Mouse (Mus musculus): ENCODE measurements around the gene Crmp1. TPM values are rescaled to one million over a fixed set of nuclear protein-coding genes. Genes with fewer than 3 reads are reported as not detected.

Crmp1 gene
- polyA plus RNA-seq, 1 experiment from 2014 or later, result 142 TPM

DNA sequence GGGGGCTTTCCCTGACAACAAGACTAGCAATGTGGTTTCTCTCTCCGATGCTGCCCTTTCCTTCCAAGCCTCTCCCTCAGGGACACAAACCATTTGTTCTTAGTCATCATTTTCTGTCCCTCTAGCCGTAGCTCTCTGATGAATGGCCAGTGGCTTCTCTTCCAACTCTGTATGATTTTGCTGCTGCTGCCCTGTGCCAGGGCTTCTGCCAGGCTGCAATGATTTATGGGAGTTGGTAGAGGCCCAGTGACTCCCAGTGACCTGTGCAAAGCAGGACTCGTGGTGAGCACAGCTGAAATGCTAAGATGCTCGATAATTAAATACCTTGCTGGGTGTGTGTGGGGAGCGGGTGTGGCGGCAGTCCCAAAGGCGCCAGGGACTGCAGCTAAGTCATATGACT, 26.5 kb upstream of the Crmp1 start:
- H3K4me1 ChIP-seq, result peaks cover 9% of the 10 kb centered on the region; the same call in 1 of the 2 replicates
- no peaks in the 10 kb centered on the region for H3K9me3 ChIP-seq (replicated peaks)
- H3K27ac ChIP-seq (replicated peaks), result no peak overlapping the region
- no peaks in the 10 kb centered on the region for H3K36me3 ChIP-seq
- 88% methylated on average over 7 of the region's 7 CpGs for WGBS
- H3K4me3 ChIP-seq, result no peak overlapping the region
- DNase-seq (ENCODE audit: low spot score), result no peak
- no peaks in the 10 kb centered on the region for H3K27me3 ChIP-seq (ENCODE audit: low read depth, poor library complexity, severe bottlenecking)

DNA sequence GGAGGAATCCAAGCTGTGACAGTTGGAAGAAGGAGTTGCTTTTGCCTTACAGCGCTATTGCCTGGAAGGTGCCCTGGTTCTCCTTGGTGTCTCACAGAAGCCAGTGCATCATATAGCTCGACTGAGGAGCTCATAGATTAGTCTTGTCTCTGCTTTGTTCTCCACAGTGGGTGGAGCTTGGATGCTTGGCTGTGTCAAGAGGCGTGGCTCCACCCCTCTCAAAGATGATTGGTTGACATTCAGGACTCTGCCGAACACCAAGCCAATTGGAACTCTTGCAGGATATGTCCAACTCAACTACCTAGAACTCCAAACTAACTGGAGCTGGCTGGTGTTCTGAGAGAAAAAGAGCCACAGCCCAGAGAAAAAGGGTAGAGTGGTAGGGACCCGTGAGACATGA, 22.1 kb upstream of the Crmp1 start:
- Histone ChIP-seq H3K4me3 (no peak overlapping the region), H3K27ac (replicated peaks) (0 out of 2 replicates have a peak overlapping the region, but pooled peaks have one; percentile 46), H3K9me3 (replicated peaks) (no peaks in the 10 kb centered on the region), H3K4me1 (peaks cover 24% of the 10 kb centered on the region), H3K36me3 (no peaks in the 10 kb centered on the region), H3K27me3 (ENCODE audit: low read depth, poor library complexity, severe bottlenecking) (no peaks in the 10 kb centered on the region)
- WGBS, result 49% methylated on average over 5 of the region's 5 CpGs
- no peak for DNase-seq (ENCODE audit: low spot score)

DNA sequence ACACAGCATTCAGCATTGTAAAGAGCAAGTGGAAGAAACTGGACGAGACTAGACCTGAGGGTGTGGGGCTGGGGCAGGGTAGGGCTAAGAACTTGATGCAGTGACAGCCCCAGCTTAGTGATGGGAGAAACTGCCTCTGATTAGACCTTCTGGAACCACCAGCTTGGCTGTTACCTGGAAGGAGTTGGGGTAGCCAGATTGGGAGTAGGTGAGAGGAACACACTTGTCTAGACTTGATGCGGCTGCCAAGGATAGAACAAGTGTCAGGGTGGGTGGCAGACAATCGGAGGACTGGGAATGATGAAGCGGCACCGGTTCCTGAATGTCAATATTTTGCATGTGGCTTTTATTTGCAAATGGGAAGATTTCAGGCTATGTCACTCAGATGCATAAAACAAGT, 21.2 kb upstream of the Crmp1 start:
- Histone ChIP-seq H3K36me3 (no peaks in the 10 kb centered on the region), H3K9me3 (replicated peaks) (no peaks in the 10 kb centered on the region), H3K4me3 (no peak overlapping the region), H3K27ac (replicated peaks) (no peak overlapping the region), H3K4me1 (peaks cover 24% of the 10 kb centered on the region), H3K27me3 (ENCODE audit: low read depth, poor library complexity, severe bottlenecking) (no peaks in the 10 kb centered on the region)
- no peak for DNase-seq (ENCODE audit: low spot score)
- WGBS, result 93% methylated on average over 5 of the region's 5 CpGs

DNA sequence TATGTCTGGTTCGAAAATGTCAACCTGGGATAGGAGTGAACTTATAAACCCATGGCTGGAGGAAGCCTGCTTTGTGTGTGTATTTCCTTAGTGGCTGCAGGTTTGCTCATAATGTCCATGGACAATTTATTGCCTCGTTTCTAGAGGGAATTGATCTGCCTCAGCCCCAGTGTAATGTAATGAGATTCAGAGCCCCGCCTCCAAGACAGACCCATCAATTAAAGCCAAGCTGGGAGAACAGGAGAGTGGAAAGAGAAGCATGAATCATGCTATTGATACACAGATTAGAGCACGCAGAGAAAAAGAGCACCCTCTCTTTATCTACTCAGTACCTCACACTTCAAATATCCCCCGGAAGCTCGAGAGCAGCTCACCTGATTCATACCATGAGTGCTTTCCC, 20.2 kb upstream of the Crmp1 start:
- Histone ChIP-seq H3K9me3 (replicated peaks) (no peaks in the 10 kb centered on the region), H3K27me3 (ENCODE audit: low read depth, poor library complexity, severe bottlenecking) (no peaks in the 10 kb centered on the region), H3K4me3 (no peak overlapping the region), H3K4me1 (peaks cover 24% of the 10 kb centered on the region), H3K27ac (replicated peaks) (peak overlapping the region; percentile 63), H3K36me3 (no peaks in the 10 kb centered on the region)
- WGBS, result 67% methylated on average over 6 of the region's 6 CpGs
- DNase-seq (ENCODE audit: low spot score), result no peak

DNA sequence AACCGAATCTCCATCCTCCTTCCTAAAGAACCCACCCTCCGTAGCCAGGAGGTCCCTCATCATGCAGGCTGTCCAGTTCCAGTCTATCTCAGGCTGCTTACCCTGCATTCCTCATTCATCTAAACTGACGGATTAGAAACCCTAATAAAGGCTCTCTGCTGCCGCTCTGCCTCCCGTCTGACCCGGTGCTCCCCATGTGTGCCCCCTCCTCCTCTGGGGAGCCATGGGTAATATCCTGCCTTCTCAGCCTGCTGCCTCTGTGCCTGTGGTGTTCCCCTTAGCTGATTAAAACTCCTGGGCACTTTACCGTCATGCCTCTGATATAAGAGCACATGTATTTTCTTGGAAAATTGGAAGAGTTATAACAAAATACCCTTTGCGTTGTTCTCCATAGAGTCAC, 19.4 kb upstream of the Crmp1 start:
- 69% methylated on average over 8 of the region's 8 CpGs for WGBS
- H3K9me3 ChIP-seq (replicated peaks), result no peaks in the 10 kb centered on the region
- no peak overlapping the region for H3K4me3 ChIP-seq
- no peaks in the 10 kb centered on the region for H3K36me3 ChIP-seq
- no peaks in the 10 kb centered on the region for H3K27me3 ChIP-seq (ENCODE audit: low read depth, poor library complexity, severe bottlenecking)
- no peak for DNase-seq (ENCODE audit: low spot score)
- peaks cover 24% of the 10 kb centered on the region for H3K4me1 ChIP-seq
- peak overlapping the region; percentile 63; the same call in 1 of the 2 replicates for H3K27ac ChIP-seq (replicated peaks)

DNA sequence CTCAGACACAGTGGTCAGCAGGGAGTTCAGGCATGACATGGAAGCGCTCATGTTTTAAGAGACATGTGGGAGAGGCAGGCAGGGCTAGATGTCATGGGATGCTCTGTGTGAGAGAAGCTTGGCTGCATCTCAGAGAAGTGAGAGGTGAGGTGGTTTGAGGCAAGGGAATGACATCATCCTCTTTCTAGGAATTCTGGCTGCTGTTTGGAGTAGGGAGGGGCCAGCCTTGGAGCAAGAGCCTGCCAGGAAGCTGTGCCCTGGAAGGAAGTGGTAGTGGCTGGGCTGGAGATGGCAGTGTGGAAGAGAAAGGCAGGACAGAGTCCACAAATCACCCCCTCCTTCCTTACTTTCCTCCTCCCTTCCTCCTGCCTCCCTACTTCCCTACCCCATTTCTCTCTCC, 16.0 kb upstream of the Crmp1 start:
- Histone ChIP-seq H3K36me3 (no peaks in the 10 kb centered on the region), H3K9me3 (replicated peaks) (no peaks in the 10 kb centered on the region), H3K27me3 (ENCODE audit: low read depth, poor library complexity, severe bottlenecking) (no peaks in the 10 kb centered on the region), H3K4me3 (no peak overlapping the region), H3K27ac (replicated peaks) (no peak overlapping the region), H3K4me1 (peaks cover 12% of the 10 kb centered on the region)
- DNase-seq (ENCODE audit: low spot score), result no peak
- WGBS, result 96% methylated on average over 1 of the region's 1 CpGs

DNA sequence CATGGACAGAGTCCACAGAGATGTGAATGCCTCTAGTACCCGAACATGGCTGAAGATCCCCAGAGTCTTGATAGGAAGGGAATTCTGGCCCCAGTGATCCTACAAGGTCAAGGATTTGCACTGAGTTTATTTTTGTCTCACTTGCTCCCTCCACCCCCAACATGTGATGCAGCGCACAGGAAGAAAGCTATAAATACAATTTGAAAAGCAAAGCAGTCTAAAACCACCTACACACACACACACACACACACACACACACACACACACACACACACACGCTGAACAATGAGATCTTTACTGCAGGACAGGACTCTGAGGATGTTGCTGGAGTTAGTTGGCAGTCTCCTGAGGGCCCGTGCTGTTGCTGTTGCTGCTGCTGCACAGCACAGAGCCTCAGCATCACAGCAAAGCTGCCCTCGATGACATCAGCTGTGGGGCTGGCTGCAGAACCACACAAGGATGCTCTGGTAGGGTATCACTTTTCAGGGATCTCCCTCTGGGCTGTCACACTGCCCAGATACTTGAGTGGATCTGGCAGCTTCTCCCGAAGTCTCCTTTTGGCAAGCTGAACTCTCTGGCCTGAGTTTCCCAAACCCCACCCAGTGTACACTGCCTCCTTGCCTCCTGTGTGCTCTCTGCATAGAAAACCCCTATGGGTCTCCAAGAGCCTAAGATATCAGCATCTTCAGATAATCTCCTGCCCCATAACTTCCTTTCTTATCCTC, 13.6 kb upstream of the Crmp1 start:
- 74% methylated on average over 6 of the region's 6 CpGs for WGBS
- Histone ChIP-seq H3K27ac (replicated peaks) (no peak overlapping the region), H3K4me1 (no peaks in the 10 kb centered on the region), H3K27me3 (ENCODE audit: low read depth, poor library complexity, severe bottlenecking) (no peaks in the 10 kb centered on the region), H3K4me3 (no peak overlapping the region), H3K9me3 (replicated peaks) (no peaks in the 10 kb centered on the region), H3K36me3 (no peaks in the 10 kb centered on the region)
- no peak for DNase-seq (ENCODE audit: low spot score)

DNA sequence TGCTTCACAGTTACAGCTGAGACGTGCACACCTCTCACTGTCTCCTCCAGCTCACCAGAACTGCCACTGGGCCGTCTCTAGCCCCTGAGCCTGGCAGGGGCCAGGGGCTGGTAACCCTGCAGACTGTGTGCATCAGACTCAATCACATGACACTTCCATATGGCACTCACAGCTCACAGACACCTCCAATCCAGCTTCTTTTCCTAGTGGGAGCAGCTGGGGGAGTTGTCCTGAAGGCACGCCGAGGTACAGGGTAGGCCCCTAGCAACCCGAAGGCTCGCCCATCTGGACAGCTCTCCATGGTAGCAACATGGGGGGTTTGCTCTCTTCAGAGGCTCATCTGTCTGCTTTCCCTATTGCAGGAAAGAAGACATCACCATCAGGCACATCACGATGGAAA, 12.8 kb upstream of the Crmp1 start:
- Histone ChIP-seq H3K4me1 (no peaks in the 10 kb centered on the region), H3K36me3 (no peaks in the 10 kb centered on the region), H3K9me3 (replicated peaks) (no peaks in the 10 kb centered on the region), H3K27ac (replicated peaks) (no peak overlapping the region), H3K4me3 (no peak overlapping the region), H3K27me3 (ENCODE audit: low read depth, poor library complexity, severe bottlenecking) (no peaks in the 10 kb centered on the region)
- DNase-seq (ENCODE audit: low spot score), result no peak
- WGBS, result 77% methylated on average over 7 of the region's 7 CpGs

DNA sequence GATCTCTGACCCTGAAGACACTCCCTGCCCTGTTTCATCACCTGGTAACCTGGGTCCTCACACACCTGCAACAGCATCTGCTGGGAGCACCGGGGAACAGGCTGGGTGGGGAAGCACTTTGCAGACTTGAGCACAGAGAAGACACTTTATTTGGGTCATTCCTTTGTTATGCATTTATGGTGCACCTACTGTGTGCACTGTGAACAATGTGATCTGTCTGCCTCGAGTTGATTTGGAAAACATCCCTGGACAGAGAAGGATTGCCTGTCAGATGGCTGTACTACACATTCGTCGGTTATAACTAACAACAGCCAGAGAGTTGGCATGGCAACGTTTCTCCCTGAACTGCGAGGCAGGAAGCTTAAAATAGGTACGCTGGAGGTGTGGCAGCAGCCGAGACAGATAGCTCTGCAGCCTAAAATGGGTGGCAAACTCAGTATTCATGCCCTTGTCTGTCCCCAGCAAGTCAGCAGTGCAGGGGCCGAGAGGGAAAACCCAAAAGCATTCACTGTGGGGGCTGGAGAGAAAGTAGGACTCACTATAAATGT, 8.7 kb upstream of the Crmp1 start:
- WGBS, result 65% methylated on average over 9 of the region's 9 CpGs
- no peak for DNase-seq (ENCODE audit: low spot score)
- H3K4me3 ChIP-seq, result no peak overlapping the region

DNA sequence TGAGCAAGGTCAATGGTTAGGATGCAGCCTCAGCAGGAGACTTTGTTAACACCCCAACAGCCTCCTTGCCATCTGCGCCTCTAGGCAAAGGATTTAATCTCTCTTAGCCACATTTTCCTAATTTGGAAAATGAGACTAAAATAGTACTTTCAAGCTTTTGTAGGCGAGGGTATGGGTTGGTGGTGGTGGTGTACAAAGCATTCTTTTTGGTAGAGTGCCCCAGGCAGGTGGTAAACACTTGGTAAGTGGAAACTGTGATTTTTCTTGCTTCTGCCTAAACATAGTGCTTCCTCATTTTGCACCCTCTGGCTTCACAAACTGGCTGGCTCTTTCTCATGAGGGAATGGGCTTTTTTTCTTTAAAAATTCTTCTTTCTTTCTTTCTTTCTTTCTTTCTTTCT, 3.1 kb upstream of the Crmp1 start:
- H3K9me3 ChIP-seq (replicated peaks), result no peaks in the 10 kb centered on the region
- 40% methylated on average over 2 of the region's 2 CpGs for WGBS
- peaks cover 51% of the 10 kb centered on the region for H3K27me3 ChIP-seq (ENCODE audit: low read depth, poor library complexity, severe bottlenecking)
- no peaks in the 10 kb centered on the region for H3K36me3 ChIP-seq
- no peak for DNase-seq (ENCODE audit: low spot score)
- H3K4me3 ChIP-seq, result no peak overlapping the region
- no peak overlapping the region for H3K27ac ChIP-seq (replicated peaks)
- peaks cover 25% of the 10 kb centered on the region for H3K4me1 ChIP-seq

More for the DNA sequence above, 8.7 kb upstream of the Crmp1 start:
- Histone ChIP-seq H3K9me3 (replicated peaks) (no peaks in the 10 kb centered on the region), H3K36me3 (no peaks in the 10 kb centered on the region), H3K27ac (replicated peaks) (no peak overlapping the region), H3K27me3 (ENCODE audit: low read depth, poor library complexity, severe bottlenecking) (peaks cover 5% of the 10 kb centered on the region), H3K4me1 (no peaks in the 10 kb centered on the region)

DNA sequence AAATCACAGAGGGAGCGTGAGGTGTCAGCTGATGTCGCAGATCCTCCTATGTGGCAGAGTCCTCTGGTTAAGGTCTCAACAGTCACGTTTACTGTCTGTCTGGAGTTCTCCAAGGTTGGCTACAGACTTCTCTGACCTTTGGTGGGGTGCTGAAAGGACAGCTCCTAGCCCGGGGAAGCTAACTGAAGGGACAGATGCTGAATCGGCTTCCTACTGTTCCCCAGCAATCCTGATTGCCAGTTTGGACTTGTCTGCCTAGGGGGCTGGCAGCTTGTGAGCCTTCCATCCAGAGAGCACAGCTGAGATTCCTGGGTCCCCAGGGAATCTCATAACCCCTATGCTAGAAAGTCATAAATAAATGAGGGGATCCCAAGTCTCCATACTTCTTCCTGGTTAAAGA, 1.2 kb upstream of the Crmp1 start:
- peaks cover 70% of the 10 kb centered on the region for H3K27me3 ChIP-seq (ENCODE audit: low read depth, poor library complexity, severe bottlenecking)
- H3K36me3 ChIP-seq, result no peaks in the 10 kb centered on the region
- peak; percentile 54 for DNase-seq (ENCODE audit: low spot score)
- H3K9me3 ChIP-seq (replicated peaks), result no peaks in the 10 kb centered on the region
- 0% methylated on average over 5 of the region's 5 CpGs for WGBS
- no peak overlapping the region for H3K4me3 ChIP-seq
- H3K27ac ChIP-seq (replicated peaks), result no peak overlapping the region
- peaks cover 44% of the 10 kb centered on the region for H3K4me1 ChIP-seq

DNA sequence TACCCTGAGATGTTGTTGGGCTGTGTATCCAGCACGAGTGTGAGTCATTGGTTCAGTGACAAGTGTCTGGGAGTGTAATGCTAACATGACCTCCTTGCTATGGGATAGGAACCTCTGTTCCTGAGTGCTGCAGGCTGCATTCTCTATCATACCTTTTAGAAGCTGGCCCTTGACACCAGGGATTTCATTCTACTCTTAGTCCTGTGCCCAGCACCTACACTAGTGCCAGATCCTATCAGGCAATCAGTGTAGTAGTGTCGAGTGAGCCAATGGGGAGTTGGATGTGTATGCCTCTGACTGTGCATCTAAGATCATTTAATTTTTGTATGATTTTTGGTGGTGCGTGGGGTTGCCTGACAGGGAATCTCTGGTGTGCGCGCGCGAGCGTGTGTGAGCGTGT, 516 bp upstream of the Crmp1 start:
- Histone ChIP-seq H3K4me1 (peaks cover 49% of the 10 kb centered on the region), H3K27me3 (ENCODE audit: low read depth, poor library complexity, severe bottlenecking) (peaks cover 71% of the 10 kb centered on the region), H3K9me3 (replicated peaks) (no peaks in the 10 kb centered on the region), H3K4me3 (peak overlapping the region; percentile 87), H3K36me3 (no peaks in the 10 kb centered on the region), H3K27ac (replicated peaks) (0 out of 2 replicates have a peak overlapping the region, but pooled peaks have one; percentile 42)
- WGBS, result 14% methylated on average over 9 of the region's 9 CpGs
- no peak for DNase-seq (ENCODE audit: low spot score)

DNA sequence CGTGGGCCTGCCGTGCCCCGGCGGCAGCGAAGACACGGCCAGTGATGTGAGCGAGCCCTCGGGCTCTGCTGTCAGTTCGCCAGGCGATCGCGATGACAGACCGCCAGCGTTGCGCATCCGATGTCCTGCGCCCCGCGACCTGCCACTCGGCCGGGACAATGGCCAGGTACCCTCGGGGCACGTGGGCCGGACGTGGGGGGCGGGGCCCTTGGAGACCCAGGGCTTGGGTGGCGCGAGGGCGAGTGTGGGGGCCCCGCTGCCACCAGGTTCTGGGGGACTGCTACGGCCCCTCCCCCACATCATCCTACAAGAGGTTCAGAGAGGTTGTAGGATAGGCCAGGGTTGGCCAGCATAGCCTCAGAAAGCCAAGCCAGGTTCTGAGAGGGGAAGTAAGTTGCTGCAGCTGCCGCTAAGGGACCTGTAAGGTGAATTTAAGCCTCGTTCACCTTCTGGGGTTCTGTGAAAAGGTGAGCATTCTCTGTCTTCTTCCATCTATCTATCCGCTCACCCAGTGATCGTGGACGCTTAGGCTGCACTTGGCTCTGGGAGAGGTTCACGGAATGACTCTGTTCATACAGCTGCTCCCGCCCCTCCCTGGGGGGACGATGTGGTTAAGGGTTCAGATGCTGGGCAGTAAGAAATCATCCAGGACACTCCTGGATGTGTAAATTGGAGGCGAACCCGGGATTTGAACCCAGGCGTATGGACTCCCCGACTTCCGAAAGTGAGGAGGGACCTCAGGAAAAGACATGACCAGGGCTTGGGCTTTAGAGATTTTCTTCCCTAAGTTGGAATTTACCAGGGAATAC, 824 bp downstream of the Crmp1 start:
- H3K36me3 ChIP-seq, result no peaks in the 10 kb centered on the region
- H3K4me1 ChIP-seq, result peaks cover 62% of the 10 kb centered on the region
- peak; percentile 16 for DNase-seq (ENCODE audit: low spot score)
- peak overlapping the region; percentile 42 for H3K27ac ChIP-seq (replicated peaks)
- H3K9me3 ChIP-seq (replicated peaks), result no peaks in the 10 kb centered on the region
- peaks cover 81% of the 10 kb centered on the region for H3K27me3 ChIP-seq (ENCODE audit: low read depth, poor library complexity, severe bottlenecking)
- WGBS, result 9% methylated on average over 44 of the region's 44 CpGs
- H3K4me3 ChIP-seq, result peak overlapping the region; percentile 87

Measured in midbrain, embryonic 10.5 days (tissue).